Mouse (Mus musculus) testis, adult 2 months (tissue): ENCODE results near the gene Abhd17a. TPM values are rescaled to one million over a fixed set of nuclear protein-coding genes. Genes with fewer than 3 reads are reported as not detected.

Experiments
- H3K27ac ChIP-seq: fragments of 200-500 bp; 2 replicates; pipeline ENCODE4 v1.5.1; 2012; ENCODE audit warnings: low read depth, low read length; ENCODE audit not compliant: control insufficient read depth, insufficient read depth
- H3K27me3 ChIP-seq: fragments of 200-500 bp; 2 replicates; pipeline ENCODE4 v1.6.1; 2012; ENCODE audit warnings: mild to moderate bottlenecking, low read length, moderate library complexity; ENCODE audit not compliant: control insufficient read depth, insufficient read depth
- H3K36me3 ChIP-seq: fragments of 200-500 bp; 2 replicates; pipeline ENCODE4 v1.6.1; 2012; ENCODE audit warnings: mild to moderate bottlenecking, low read length; ENCODE audit not compliant: control insufficient read depth, insufficient read depth
- H3K4me1 ChIP-seq: fragments of 200-500 bp; 2 replicates; pipeline ENCODE4 v1.6.1; 2012; ENCODE audit warnings: low read length; ENCODE audit not compliant: control insufficient read depth, insufficient read depth
- H3K4me3 ChIP-seq: fragments of 200-500 bp; 2 replicates; pipeline ENCODE4 v1.5.1; 2012; ENCODE audit warnings: low read depth, mild to moderate bottlenecking, low read length, moderate library complexity, mixed read lengths; ENCODE audit not compliant: control insufficient read depth
- CTCF ChIP-seq: fragments of 200-500 bp; IDR thresholded peaks from 2 replicates; pipeline ENCODE4 v1.5.1; 2012; ENCODE audit warnings: low read depth, mild to moderate bottlenecking, inconsistent platforms, low read length, moderate library complexity; ENCODE audit not compliant: control insufficient read depth, insufficient read depth, insufficient replicate concordance
- POLR2A ChIP-seq: fragments of 200-500 bp; IDR thresholded peaks from 2 replicates; pipeline ENCODE4 v1.6.1; 2012; ENCODE audit warnings: low read depth, mild to moderate bottlenecking, inconsistent platforms, low read length, moderate library complexity; ENCODE audit not compliant: control insufficient read depth
- polyA plus RNA-seq: library from polyadenylated mRNA; depleted of rRNA; stranded (reverse); fragments of >200 nt; gene quantifications from 2 replicates; pipeline ENCODE4 v1.2.3, GENCODE M21; 2012

The Abhd17a gene
- polyA plus RNA-seq, 1 experiment: 246 TPM

DNA sequence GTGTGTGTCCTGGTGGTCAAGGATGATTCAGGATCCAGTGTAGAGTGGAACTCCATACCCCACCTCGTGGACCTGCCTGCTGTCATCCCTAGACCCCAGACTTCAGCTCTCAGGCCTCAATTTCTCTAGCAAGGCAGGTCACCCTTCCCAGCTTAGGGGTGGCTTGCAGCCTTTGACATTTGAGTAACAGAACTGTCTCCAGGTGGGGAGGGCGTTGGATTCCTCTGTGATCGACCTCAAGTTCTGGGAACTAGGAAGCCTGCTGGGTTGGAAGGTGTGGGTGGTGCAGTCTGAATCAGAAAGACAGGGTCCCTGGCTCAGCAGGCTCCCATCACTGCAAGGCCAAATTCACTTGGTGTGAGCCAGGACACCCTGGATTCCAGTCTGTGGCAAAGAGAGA, 15.2 kb downstream of the Abhd17a start:
- Histone ChIP-seq H3K4me1 (peaks cover 31% of the 10 kb centered on the region), H3K27me3 (no peaks in the 10 kb centered on the region), H3K27ac (no peak overlapping the region), H3K36me3 (no peaks in the 10 kb centered on the region), H3K4me3 (no peak overlapping the region)
- TF ChIP-seq CTCF (no peak), POLR2A (no peak)

DNA sequence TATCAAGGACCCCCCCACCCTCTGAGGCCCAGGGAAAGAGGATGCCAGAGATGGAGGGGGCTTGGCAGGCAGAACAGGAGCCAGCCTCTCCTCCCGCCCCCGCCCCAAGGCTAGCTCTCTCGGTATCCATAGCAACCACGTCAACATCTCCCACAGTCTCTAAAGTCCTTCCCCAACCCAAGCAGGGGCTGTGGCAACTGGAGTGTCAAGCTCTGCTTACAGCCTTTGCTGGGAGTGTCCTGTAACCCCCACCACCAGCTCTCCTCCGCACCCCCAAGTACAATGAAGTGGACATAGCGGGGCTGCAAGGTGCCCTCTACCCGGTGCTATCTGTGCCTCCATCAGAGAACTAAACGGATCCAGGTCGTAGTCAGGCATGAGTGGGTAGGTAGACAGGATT, 16.2 kb downstream of the Abhd17a start:
- TF ChIP-seq POLR2A (no peak), CTCF (no peak)
- Histone ChIP-seq H3K36me3 (no peaks in the 10 kb centered on the region), H3K4me3 (no peak overlapping the region), H3K4me1 (peaks cover 40% of the 10 kb centered on the region), H3K27ac (no peak overlapping the region), H3K27me3 (no peaks in the 10 kb centered on the region)

- no peak overlapping the region for H3K27ac ChIP-seq
- no peaks in the 10 kb centered on the region for H3K27me3 ChIP-seq
- peaks cover 41% of the 10 kb centered on the region for H3K4me1 ChIP-seq
- H3K4me3 ChIP-seq: no peak overlapping the region
- no peaks in the 10 kb centered on the region for H3K36me3 ChIP-seq
- TF ChIP-seq POLR2A: no peak
- no peak for TF ChIP-seq CTCF
Measured at GRCm38 (mm10) chr10:80572477-80572876, 17.7 kb downstream of the Abhd17a start.

DNA sequence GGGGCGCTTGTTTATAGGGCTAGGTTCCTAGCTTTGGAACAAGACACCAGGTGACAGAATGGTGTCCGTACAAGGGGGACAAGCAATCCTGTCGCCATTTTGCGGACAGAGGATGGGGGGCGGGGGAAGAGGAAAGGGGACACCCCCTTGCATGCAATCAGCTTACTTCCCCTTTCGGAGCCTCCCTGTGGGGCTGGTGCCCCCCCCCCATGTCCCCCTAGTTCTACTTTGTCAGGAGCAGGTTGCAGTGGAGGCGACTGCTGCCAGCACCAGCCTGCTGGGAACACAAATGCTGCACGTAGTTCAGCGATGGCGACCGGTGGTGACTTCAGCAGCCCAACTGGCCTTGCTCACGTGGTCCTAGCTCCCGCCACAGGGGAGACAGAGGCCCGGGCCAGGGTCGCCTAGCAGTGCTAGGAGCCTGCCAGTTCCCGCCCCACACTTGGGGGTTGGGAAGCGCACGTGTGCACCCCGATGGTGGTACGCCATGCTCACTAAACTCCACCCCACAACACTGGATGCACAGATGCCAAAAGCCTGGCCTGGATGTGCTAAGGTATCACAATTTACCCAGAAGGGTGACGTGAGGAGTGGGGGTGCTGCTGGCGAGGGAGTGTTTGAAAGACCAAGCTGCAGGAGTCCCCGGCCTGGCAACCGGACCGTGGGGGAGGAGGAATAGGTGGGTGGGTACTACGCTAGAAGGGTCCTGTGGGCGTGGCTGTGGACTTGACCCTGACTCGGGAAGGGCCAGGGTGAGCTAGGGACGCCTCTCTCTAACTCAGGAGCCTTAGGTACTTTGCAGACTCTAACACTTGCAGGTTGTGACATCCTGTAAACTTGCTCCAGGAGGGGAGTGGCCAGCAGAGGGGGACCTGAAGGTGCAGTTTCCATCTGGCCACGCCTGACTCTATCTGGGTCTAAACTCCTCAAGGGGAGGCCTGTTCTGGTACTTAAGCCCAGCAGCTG, 19.0 kb downstream of the Abhd17a start:
- Histone ChIP-seq H3K4me3 (no peak overlapping the region), H3K4me1 (peaks cover 36% of the 10 kb centered on the region), H3K27me3 (no peaks in the 10 kb centered on the region), H3K36me3 (no peaks in the 10 kb centered on the region), H3K27ac (no peak overlapping the region)
- TF ChIP-seq POLR2A: no peak
- TF ChIP-seq CTCF: no peak

DNA sequence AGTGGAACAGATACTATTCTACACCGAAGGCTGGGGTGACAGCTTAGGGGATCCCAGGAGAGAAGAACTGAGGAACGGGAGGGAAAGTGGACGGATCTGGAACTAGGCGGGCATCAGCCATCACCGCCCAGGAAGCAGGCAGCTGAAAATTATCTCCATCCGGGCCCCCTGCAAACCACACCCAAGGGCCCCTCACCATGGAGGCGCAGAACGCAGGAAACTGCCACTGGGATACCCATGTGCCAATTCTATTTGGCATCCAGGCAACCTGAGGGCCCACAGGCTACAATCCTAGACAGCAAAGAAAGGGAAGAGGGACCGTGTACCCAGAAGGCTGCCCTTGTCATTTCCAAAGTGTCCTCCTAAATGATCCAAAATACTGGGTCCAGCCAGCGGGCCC, 19.7 kb downstream of the Abhd17a start:
- Histone ChIP-seq H3K4me3 (no peak overlapping the region), H3K4me1 (peaks cover 29% of the 10 kb centered on the region), H3K36me3 (no peaks in the 10 kb centered on the region), H3K27me3 (no peaks in the 10 kb centered on the region), H3K27ac (no peak overlapping the region)
- TF ChIP-seq POLR2A (no peak), CTCF (no peak)

DNA sequence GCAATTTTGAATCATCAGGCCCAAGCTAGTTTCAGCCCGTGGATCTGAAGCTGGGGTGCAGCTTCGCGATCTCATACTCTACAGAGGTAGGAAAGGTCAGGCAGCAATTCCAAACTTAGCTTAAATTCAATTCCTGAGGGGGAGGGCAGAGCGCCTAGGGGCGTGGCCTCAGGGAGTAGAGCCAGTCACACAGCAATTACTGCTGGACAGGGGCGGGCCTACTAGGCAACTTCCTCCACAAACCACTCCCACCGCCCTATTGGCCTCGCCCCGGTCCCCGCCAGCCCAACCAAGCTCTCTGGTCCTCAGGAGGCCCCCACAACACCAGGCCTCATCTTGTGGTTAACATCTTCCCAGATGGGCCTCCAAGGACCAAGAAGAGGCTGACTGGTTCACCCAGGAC, 20.5 kb downstream of the Abhd17a start:
- H3K4me3 ChIP-seq: no peak overlapping the region
- peaks cover 27% of the 10 kb centered on the region for H3K4me1 ChIP-seq
- no peak overlapping the region for H3K27ac ChIP-seq
- no peaks in the 10 kb centered on the region for H3K36me3 ChIP-seq
- TF ChIP-seq POLR2A (no peak), CTCF (no peak)
- H3K27me3 ChIP-seq: no peaks in the 10 kb centered on the region

DNA sequence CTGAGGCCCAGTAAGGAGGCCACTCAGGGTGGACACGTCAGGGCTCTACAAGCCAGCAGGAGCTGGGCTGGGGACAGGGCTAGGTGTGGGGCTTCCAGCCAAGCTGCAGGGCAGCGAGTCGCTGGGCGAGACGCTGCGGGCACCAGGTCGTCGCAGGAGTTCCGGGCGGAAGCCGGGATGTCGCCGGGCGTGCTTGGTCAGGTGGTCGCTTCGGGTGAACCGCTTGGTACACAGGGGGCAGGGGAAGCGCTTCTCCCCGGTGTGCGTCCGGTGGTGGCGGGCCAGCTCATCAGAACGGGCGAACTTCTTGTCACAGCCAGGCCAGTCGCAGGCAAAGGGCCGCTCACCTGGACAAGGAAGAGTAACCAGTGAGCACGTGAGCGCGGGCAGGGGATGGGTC, 21.3 kb downstream of the Abhd17a start:
- no peaks in the 10 kb centered on the region for H3K36me3 ChIP-seq
- no peak overlapping the region for H3K4me3 ChIP-seq
- no peaks in the 10 kb centered on the region for H3K27me3 ChIP-seq
- H3K27ac ChIP-seq: no peak overlapping the region
- peaks cover 27% of the 10 kb centered on the region for H3K4me1 ChIP-seq
- no peak for TF ChIP-seq CTCF
- TF ChIP-seq POLR2A: no peak
